Mouse (Mus musculus) lung, postnatal 0 days (tissue): Measurements from ENCODE around the gene Fhit.

ENCODE experiments used
- CTCF ChIP-seq: IDR thresholded peaks from 2 replicates; pipeline ENCODE4 v1.5.1; 2016; ENCODE audit warnings: antibody characterized with exemption, mild to moderate bottlenecking
- EP300 ChIP-seq: IDR thresholded peaks from 2 replicates; pipeline ENCODE4 v1.6.1; 2016; ENCODE audit warnings: antibody characterized with exemption, mild to moderate bottlenecking, control low read depth

GRCm38 (mm10) chr14:9788402-9788950 is 1373.4 kb downstream of the Fhit start:
- TF ChIP-seq EP300, result no peak
- no peak for TF ChIP-seq CTCF
